Mouse (Mus musculus): ENCODE results near the gene Mdga2. TPM values are rescaled to one million over a fixed set of nuclear protein-coding genes. Genes with fewer than 3 reads are reported as not detected.

Gene Mdga2
- total RNA-seq (2014; rRNA removed) (25.8 and 27.9 TPM in 2 replicates), polyA plus RNA-seq (2015; fragmentation: Nextera tagmentation; extraction: Ambion mirVana) (16.7 and 36.0 TPM in 2 replicates)

GRCm38 (mm10) chr12:67222221-67223025, at the start of gene Mdga2:
Mdga2 (minus strand) TSS chr12:67222549.
- H3K36me3 ChIP-seq (ENCODE audit: insufficient read depth), result no peaks in the 10 kb centered on the region
- no peaks in the 10 kb centered on the region for H3K9me3 ChIP-seq (ENCODE audit: low read length)
- no peak; the same call in 1 of the 2 replicates for TF ChIP-seq CTCF (IDR thresholded peaks at IDR 0.05; ENCODE audit: low read depth)
- under 1% methylated on average over 58 of the region's 61 CpGs for WGBS
- H3K4me1 ChIP-seq (ENCODE audit: insufficient read depth), result no peaks in the 10 kb centered on the region
- peak within 1 kb of the TSS; percentile 85 for H3K9ac ChIP-seq
- peak within 1 kb of the TSS; percentile 90 for H3K4me3 ChIP-seq (ENCODE audit: low read depth, low read length)
- H3K27me3 ChIP-seq (ENCODE audit: insufficient read depth, low read length), result no peaks in the 10 kb centered on the region
- DNase-seq (peak; percentile 79), ATAC-seq (peak; percentile 67)
- H3K4me2 ChIP-seq (ENCODE audit: low read depth), result peak within 1 kb of the TSS; percentile 72
- peak within 1 kb of the TSS; percentile 92 for H3K27ac ChIP-seq (ENCODE audit: low read depth, low read length)

GRCm38 (mm10) chr12:67267409-67267808, 45.1 kb upstream of the Mdga2 start:
- no peak overlapping the region for H3K4me2 ChIP-seq (ENCODE audit: low read depth)
- H3K9me3 ChIP-seq (ENCODE audit: low read length), result no peaks in the 10 kb centered on the region
- TF ChIP-seq CTCF (IDR thresholded peaks at IDR 0.05; ENCODE audit: low read depth), result no peak
- no peaks in the 10 kb centered on the region for H3K36me3 ChIP-seq (ENCODE audit: insufficient read depth)
- ATAC-seq, result no peak
- H3K4me1 ChIP-seq (ENCODE audit: insufficient read depth), result no peaks in the 10 kb centered on the region
- no peak overlapping the region for H3K27ac ChIP-seq (ENCODE audit: low read depth, low read length)
- H3K27me3 ChIP-seq (ENCODE audit: insufficient read depth, low read length), result no peaks in the 10 kb centered on the region
- DNase-seq, result no peak
- H3K9ac ChIP-seq, result no peak overlapping the region
- H3K4me3 ChIP-seq (ENCODE audit: low read depth, low read length), result no peak overlapping the region
- 86% methylated on average over 1 of the region's 1 CpGs for WGBS

- peak; percentile 34 for DNase-seq
- ATAC-seq, result no peak
- peak overlapping the region; percentile 72 for H3K4me2 ChIP-seq (ENCODE audit: low read depth)
- 60% methylated on average over 1 of the region's 1 CpGs for WGBS
- H3K27ac ChIP-seq (ENCODE audit: low read depth, low read length), result no peak overlapping the region
- H3K9me3 ChIP-seq (ENCODE audit: low read length), result no peaks in the 10 kb centered on the region
- TF ChIP-seq CTCF (IDR thresholded peaks at IDR 0.05; ENCODE audit: low read depth), result peak; percentile 56
- no peak overlapping the region for H3K9ac ChIP-seq
- H3K27me3 ChIP-seq (ENCODE audit: insufficient read depth, low read length), result no peaks in the 10 kb centered on the region
- no peaks in the 10 kb centered on the region for H3K36me3 ChIP-seq (ENCODE audit: insufficient read depth)
- no peaks in the 10 kb centered on the region for H3K4me1 ChIP-seq (ENCODE audit: insufficient read depth)
- H3K4me3 ChIP-seq (ENCODE audit: low read depth, low read length), result peak overlapping the region; percentile 90; the same call in 1 of the 2 replicates
Measured at GRCm38 (mm10) chr12:67223530-67223929, 1.2 kb upstream of the Mdga2 start.

- WGBS, result 2% methylated on average over 76 of the region's 78 CpGs
- H3K36me3 ChIP-seq (ENCODE audit: insufficient read depth), result no peaks in the 10 kb centered on the region
- no peaks in the 10 kb centered on the region for H3K27me3 ChIP-seq (ENCODE audit: insufficient read depth, low read length)
- peak overlapping the region; percentile 72 for H3K4me2 ChIP-seq (ENCODE audit: low read depth)
- TF ChIP-seq CTCF (IDR thresholded peaks at IDR 0.05; ENCODE audit: low read depth), result peak; percentile 19; the same call in 1 of the 2 replicates
- H3K27ac ChIP-seq (ENCODE audit: low read depth, low read length), result peak overlapping the region; percentile 92
- DNase-seq (peak; percentile 81), ATAC-seq (peak; percentile 66)
- peak overlapping the region; percentile 90 for H3K4me3 ChIP-seq (ENCODE audit: low read depth, low read length)
- no peaks in the 10 kb centered on the region for H3K4me1 ChIP-seq (ENCODE audit: insufficient read depth)
- H3K9ac ChIP-seq, result peak overlapping the region; percentile 85
- H3K9me3 ChIP-seq (ENCODE audit: low read length), result no peaks in the 10 kb centered on the region
Measured at GRCm38 (mm10) chr12:67221329-67222220, 774 bp downstream of the Mdga2 start.

GRCm38 (mm10) chr12:67220641-67221231, 1.6 kb downstream of the Mdga2 start:
- no peaks in the 10 kb centered on the region for H3K4me1 ChIP-seq (ENCODE audit: insufficient read depth)
- H3K27me3 ChIP-seq (ENCODE audit: insufficient read depth, low read length), result no peaks in the 10 kb centered on the region
- H3K4me3 ChIP-seq (ENCODE audit: low read depth, low read length), result peak overlapping the region; percentile 90
- ATAC-seq (peak; percentile 61), DNase-seq (peak; percentile 84)
- H3K9me3 ChIP-seq (ENCODE audit: low read length), result no peaks in the 10 kb centered on the region
- peak overlapping the region; percentile 72 for H3K4me2 ChIP-seq (ENCODE audit: low read depth)
- WGBS, result 1% methylated on average over 43 of the region's 43 CpGs
- no peaks in the 10 kb centered on the region for H3K36me3 ChIP-seq (ENCODE audit: insufficient read depth)
- peak overlapping the region; percentile 85 for H3K9ac ChIP-seq
- 0 out of 2 replicates have a peak, but pooled peaks have one; percentile 12 for TF ChIP-seq CTCF (IDR thresholded peaks at IDR 0.05; ENCODE audit: low read depth)
- H3K27ac ChIP-seq (ENCODE audit: low read depth, low read length), result peak overlapping the region; percentile 92

GRCm38 (mm10) chr12:67220041-67220440, 2.3 kb downstream of the Mdga2 start:
- DNase-seq (peak; percentile 67), ATAC-seq (no peak)
- Histone ChIP-seq H3K36me3 (ENCODE audit: insufficient read depth) (no peaks in the 10 kb centered on the region), H3K9ac (peak overlapping the region; percentile 85), H3K27ac (ENCODE audit: low read depth, low read length) (peak overlapping the region; percentile 92), H3K4me2 (ENCODE audit: low read depth) (peak overlapping the region; percentile 72), H3K9me3 (ENCODE audit: low read length) (no peaks in the 10 kb centered on the region), H3K4me3 (ENCODE audit: low read depth, low read length) (peak overlapping the region; percentile 90), H3K4me1 (ENCODE audit: insufficient read depth) (no peaks in the 10 kb centered on the region), H3K27me3 (ENCODE audit: insufficient read depth, low read length) (no peaks in the 10 kb centered on the region)
- peak; percentile 5; the same call in 1 of the 2 replicates for TF ChIP-seq CTCF (IDR thresholded peaks at IDR 0.05; ENCODE audit: low read depth)
- 2% methylated on average over 6 of the region's 6 CpGs for WGBS
